Mouse (Mus musculus) liver, embryonic 16.5 days (tissue): ENCODE measurements at regions not wholly inside any gene's neighbourhood (a gene's known extent, or its start where the extent isn't known, plus 50 kb on each side); places are given as distances from the start of the nearest gene placed in this dataset.

Experiments
- ATAC-seq: fragments of 200-750 bp; cut with Nextera tagmentation; 2 replicates; pipeline ENCODE4 v1.8.0; 2017; ENCODE audit warnings: low read depth, mild to moderate bottlenecking, moderate number of reproducible peaks, moderate library complexity
- H3K27ac ChIP-seq: fragments of 300-500 bp; sonication (generic); 2 replicates; pipeline ENCODE4 v1.5.1; 2014; ENCODE audit warnings: mild to moderate bottlenecking, low read length
- H3K27me3 ChIP-seq: fragments of 300-500 bp; sonication (generic); 2 replicates; pipeline ENCODE4 v1.6.1; 2014; ENCODE audit warnings: low read depth, low read length, mixed read lengths; ENCODE audit not compliant: control insufficient read depth, insufficient read depth
- H3K36me3 ChIP-seq: fragments of 300-500 bp; sonication (generic); 2 replicates; pipeline ENCODE4 v1.6.1; 2014; ENCODE audit warnings: mild to moderate bottlenecking; ENCODE audit not compliant: control insufficient read depth, insufficient read depth
- H3K4me1 ChIP-seq: fragments of 300-500 bp; sonication (generic); 2 replicates; pipeline ENCODE4 v1.6.1; 2014; ENCODE audit warnings: low read depth, low read length, mixed read lengths; ENCODE audit not compliant: control insufficient read depth
- H3K4me2 ChIP-seq: fragments of 300-500 bp; sonication (generic); 2 replicates; pipeline ENCODE4 v1.6.1; 2014; ENCODE audit warnings: low read depth, low read length, mixed read lengths
- H3K4me3 ChIP-seq: fragments of 300-500 bp; sonication (generic); 2 replicates; pipeline ENCODE4 v1.5.1; 2014; ENCODE audit warnings: low read depth, mild to moderate bottlenecking, low read length
- H3K9ac ChIP-seq: fragments of 300-500 bp; sonication (generic); 2 replicates; pipeline ENCODE4 v1.6.1; 2014; ENCODE audit warnings: low read depth, low read length
- H3K9me3 ChIP-seq: fragments of 300-500 bp; sonication (generic); replicated peaks from 2 replicates; pipeline ENCODE4 v1.6.1; 2016; ENCODE audit warnings: low read length; ENCODE audit not compliant: control insufficient read depth
- WGBS: fragments of 180-500 bp; shearing (Covaris S2); extraction: QIAGEN DNeasy Blood & Tissue Kit; methylation state at CpG from one replicate; pipeline ENCODE4 v1.1.7; 2014; ENCODE audit not compliant: insufficient replicate concordance; 5-methylcytosine and 5-hydroxymethylcytosine counted together

DNA sequence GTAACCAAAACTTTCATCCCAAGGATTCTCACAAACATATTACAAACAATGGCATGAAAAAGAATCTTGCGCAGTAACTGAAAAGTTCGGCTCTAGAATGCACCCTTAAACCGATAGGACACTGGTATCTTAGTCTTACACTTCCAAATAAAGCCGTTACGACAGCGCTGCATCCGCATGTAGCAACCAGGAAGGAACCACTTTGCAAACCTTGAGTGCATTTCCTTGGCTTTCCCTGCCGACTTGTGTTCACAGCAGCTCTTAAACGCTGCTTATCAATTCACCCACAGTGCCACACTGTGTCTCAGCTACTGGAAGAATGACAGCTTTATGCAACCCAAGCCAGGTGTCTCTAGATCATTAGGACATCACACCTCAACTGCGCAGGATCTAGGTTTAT, 202.3 kb upstream of the Arid1b start:
- WGBS, result 29% methylated on average over 10 of the region's 10 CpGs
- H3K9ac ChIP-seq, result no peak overlapping the region
- H3K27ac ChIP-seq, result no peak overlapping the region
- no peaks in the 10 kb centered on the region for H3K9me3 ChIP-seq
- no peak overlapping the region for H3K4me3 ChIP-seq
- no peaks in the 10 kb centered on the region for H3K4me1 ChIP-seq
- ATAC-seq, result no peak
- H3K4me2 ChIP-seq, result no peak overlapping the region
- H3K27me3 ChIP-seq, result no peaks in the 10 kb centered on the region
- H3K36me3 ChIP-seq, result no peaks in the 10 kb centered on the region

DNA sequence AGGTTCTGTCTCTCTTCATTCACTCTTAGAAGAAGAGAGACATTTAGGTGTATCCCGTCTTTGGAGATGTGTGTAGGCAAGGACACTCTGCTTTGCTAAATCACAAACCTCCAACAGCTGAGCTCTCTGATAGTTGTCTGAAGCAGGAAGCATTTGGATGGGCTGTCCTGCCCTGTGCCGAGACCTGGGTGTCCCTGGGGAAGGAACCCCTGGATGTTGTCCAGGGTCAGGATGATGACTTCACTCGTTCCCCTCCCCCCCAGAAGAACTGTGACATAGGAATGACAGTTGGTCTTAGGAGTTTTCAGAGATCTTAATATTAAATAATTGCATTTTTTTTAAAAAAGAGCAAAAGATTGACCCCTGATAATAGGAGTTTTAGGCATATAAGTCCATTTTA, 197.9 kb upstream of the Arid1b start:
- H3K4me2 ChIP-seq, result no peak overlapping the region
- H3K27me3 ChIP-seq, result no peaks in the 10 kb centered on the region
- H3K4me1 ChIP-seq, result no peaks in the 10 kb centered on the region
- ATAC-seq, result no peak
- H3K9me3 ChIP-seq, result no peaks in the 10 kb centered on the region
- H3K36me3 ChIP-seq, result no peaks in the 10 kb centered on the region
- H3K4me3 ChIP-seq, result no peak overlapping the region
- 44% methylated on average over 3 of the region's 3 CpGs for WGBS
- no peak overlapping the region for H3K27ac ChIP-seq
- H3K9ac ChIP-seq, result no peak overlapping the region

DNA sequence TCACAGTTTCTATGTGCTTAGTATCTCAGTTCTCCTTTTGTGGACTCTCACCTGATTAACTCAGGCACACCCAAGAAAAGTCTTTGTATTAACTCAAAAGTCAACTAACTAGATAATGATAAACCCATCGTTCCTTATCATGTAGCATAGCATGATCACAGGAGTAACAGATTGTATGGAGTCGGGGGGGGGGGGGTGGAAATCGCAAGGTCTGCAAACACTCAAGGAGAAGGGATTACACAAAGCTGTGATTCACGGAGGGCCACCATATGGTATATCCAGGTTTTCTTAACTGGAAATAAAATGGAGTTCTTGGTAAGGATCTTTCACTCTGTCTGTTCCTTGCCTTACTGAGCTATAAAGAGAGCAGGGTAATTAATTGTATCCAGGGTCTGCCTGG, 190.1 kb upstream of the Arid1b start:
- Histone ChIP-seq H3K36me3 (no peaks in the 10 kb centered on the region), H3K4me2 (no peak overlapping the region), H3K9ac (no peak overlapping the region), H3K4me1 (no peaks in the 10 kb centered on the region), H3K27ac (no peak overlapping the region), H3K9me3 (no peaks in the 10 kb centered on the region), H3K27me3 (no peaks in the 10 kb centered on the region), H3K4me3 (no peak overlapping the region)
- whole genome bisulfite sequencing, result 56% methylated on average over 4 of the region's 4 CpGs
- ATAC-seq, result no peak

DNA sequence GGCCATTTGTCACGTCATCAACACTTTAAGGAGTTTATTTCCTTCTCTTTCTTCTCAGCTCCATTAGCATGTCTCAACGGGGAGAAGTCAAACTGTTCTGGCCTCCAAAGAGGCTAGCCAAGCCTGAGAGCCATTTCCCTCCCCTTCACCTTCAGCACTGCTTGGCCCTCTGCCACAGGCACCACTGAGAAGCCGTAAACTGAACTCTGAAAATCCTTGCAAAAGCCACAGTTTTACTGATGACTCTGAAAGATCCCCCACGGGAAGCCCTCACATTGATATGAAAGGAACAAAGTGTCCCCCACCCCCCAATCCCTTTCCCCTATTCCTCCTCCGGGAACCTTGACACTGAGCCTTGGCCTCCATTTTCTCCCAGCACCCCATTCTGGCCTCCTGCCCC, 188.1 kb upstream of the Arid1b start:
- Histone ChIP-seq H3K27ac (no peak overlapping the region), H3K4me1 (no peaks in the 10 kb centered on the region), H3K27me3 (no peaks in the 10 kb centered on the region), H3K4me3 (no peak overlapping the region), H3K9me3 (no peaks in the 10 kb centered on the region), H3K36me3 (no peaks in the 10 kb centered on the region), H3K9ac (no peak overlapping the region), H3K4me2 (no peak overlapping the region)
- 32% methylated on average over 5 of the region's 5 CpGs for WGBS
- no peak for ATAC-seq

DNA sequence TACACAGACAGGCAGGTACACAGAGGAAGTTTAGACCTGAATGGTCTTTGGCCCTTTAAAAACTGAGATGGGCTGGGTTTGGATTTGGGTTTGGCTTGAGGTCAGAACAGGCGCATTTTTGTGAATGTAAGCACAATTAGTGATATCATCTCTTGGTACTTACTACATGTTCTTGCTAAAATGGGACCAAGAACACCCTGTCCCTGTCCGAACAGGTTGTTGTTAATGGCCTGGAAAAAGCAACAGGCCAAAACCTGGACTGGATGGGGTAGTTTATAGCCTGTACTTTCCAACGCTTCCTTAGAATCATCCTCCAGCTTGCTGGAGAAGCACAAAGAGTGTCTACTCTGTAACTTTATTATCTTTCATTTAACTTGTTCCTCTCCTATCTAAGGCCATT, 185.2 kb upstream of the Arid1b start:
- WGBS, result 52% methylated on average over 3 of the region's 3 CpGs
- no peak overlapping the region for H3K9ac ChIP-seq

DNA sequence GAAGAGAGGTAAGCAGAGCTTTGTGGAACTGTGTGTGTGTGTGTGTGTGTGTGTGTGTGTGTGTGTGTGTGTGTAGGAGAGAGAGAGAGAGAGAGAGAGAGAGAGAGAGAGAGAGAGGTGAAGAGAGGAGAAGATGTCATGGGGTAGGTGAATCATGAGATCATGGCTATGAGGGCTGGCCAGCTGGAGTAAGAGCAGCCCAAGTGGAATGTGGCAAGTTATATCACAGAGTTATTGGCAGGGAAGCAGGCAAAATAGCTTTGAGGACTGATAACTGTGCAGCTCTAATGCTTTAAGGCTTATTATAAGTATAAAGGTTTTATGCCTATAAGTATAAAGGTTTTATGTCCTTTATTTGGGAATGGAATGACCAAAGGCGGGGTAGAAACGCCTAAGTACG, 180.9 kb upstream of the Arid1b start:
- Histone ChIP-seq H3K9ac (no peak overlapping the region), H3K4me2 (no peak overlapping the region), H3K36me3 (no peaks in the 10 kb centered on the region), H3K27me3 (no peaks in the 10 kb centered on the region), H3K27ac (no peak overlapping the region), H3K4me1 (no peaks in the 10 kb centered on the region), H3K4me3 (no peak overlapping the region), H3K9me3 (no peaks in the 10 kb centered on the region)
- WGBS, result 57% methylated on average over 3 of the region's 3 CpGs
- no peak for ATAC-seq

More for the DNA sequence above, 185.2 kb upstream of the Arid1b start:
- ATAC-seq, result no peak
- Histone ChIP-seq H3K36me3 (no peaks in the 10 kb centered on the region), H3K4me2 (no peak overlapping the region), H3K9me3 (no peaks in the 10 kb centered on the region), H3K4me3 (no peak overlapping the region), H3K4me1 (no peaks in the 10 kb centered on the region), H3K27ac (no peak overlapping the region), H3K27me3 (no peaks in the 10 kb centered on the region)

DNA sequence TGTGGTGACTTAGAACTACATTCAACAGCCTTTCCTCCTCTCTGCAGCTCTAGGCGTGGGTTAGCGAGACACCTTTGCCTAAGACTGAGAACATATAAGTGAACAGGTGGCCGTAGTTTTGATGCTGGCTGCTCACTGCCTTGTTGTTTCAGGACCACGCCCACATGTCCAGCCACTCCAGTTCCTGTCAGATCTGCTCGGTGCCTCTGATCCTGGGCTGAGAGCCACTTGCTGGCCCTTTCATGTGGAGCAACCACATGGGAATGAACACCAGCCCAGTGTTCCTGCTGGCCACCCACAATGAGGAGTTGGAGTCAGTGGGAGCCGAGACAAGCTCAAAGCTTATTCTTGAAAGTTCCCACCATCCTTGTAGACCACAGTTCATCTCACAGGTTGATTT, 180.5 kb upstream of the Arid1b start:
- Histone ChIP-seq H3K27me3 (no peaks in the 10 kb centered on the region), H3K4me2 (no peak overlapping the region), H3K9ac (no peak overlapping the region), H3K4me3 (no peak overlapping the region), H3K9me3 (no peaks in the 10 kb centered on the region), H3K36me3 (no peaks in the 10 kb centered on the region), H3K4me1 (no peaks in the 10 kb centered on the region), H3K27ac (no peak overlapping the region)
- WGBS, result 52% methylated on average over 6 of the region's 6 CpGs
- no peak for ATAC-seq

DNA sequence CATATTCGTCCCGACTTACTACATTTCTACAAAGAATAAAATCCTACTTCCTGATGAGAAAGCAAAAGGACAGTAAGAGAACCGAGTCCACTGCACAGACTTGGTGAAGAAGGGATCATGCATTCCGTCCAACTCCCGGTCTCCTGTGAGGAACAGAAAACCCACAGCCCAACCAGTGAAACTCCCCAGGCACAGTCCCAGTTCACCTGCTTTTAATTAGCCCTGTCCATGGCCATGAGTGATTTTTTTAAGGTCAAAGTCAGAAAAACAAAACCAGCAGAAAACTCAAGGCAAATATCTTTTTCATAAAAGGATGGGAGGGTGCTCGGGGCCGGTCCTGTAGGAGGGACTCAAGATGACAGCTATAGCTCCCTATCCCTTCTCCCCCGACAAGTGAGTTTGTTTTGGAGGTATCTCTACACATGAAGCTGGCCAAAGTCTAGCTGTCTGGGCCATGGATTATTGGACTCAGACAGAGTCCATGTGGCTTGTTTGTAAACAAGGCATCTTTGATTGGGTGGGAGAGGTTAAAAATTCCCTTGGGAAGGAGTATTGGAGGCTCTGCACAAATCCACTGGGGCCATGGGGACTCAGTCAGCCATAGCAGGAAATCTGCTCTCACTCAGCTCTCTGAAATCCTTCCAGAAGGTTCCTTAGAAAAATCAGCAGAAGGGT, 168.8 kb upstream of the Arid1b start:
- no peak for ATAC-seq
- no peaks in the 10 kb centered on the region for H3K9me3 ChIP-seq
- no peaks in the 10 kb centered on the region for H3K27me3 ChIP-seq
- H3K9ac ChIP-seq, result no peak overlapping the region
- no peak overlapping the region for H3K4me3 ChIP-seq
- no peaks in the 10 kb centered on the region for H3K4me1 ChIP-seq
- H3K27ac ChIP-seq, result no peak overlapping the region
- H3K4me2 ChIP-seq, result no peak overlapping the region
- WGBS, result 60% methylated on average over 8 of the region's 8 CpGs
- H3K36me3 ChIP-seq, result no peaks in the 10 kb centered on the region

DNA sequence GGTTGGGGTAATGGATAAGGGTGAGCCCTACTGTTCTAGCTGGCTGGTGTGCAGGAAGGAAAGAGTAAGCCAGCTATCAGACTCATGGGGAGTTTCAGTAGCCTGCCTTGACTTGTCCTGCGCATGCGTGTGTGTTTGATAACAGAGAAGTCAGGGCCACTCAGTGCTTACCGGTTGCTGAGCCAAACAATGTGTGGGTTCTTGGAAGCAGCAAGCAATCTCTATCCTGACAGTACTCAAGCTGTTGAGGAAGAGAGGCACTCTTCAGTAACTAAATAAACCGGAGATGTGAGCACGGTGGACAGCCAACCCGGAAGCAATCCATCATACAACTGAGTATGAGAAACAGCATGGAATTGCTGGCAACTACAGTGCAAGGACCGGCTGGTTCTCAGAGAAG, 160.1 kb upstream of the Arid1b start:
- H3K4me2 ChIP-seq, result no peak overlapping the region
- WGBS, result 42% methylated on average over 7 of the region's 7 CpGs
- no peak for ATAC-seq

More for the DNA sequence above, 160.1 kb upstream of the Arid1b start:
- H3K27ac ChIP-seq, result no peak overlapping the region
- no peaks in the 10 kb centered on the region for H3K9me3 ChIP-seq
- no peak overlapping the region for H3K4me3 ChIP-seq
- no peaks in the 10 kb centered on the region for H3K4me1 ChIP-seq
- no peaks in the 10 kb centered on the region for H3K27me3 ChIP-seq
- H3K9ac ChIP-seq, result no peak overlapping the region
- no peaks in the 10 kb centered on the region for H3K36me3 ChIP-seq
